Mouse (Mus musculus) G1E-ER4 (cell line): ENCODE measurements around the gene Abhd14a. TPM values are rescaled to one million over a fixed set of nuclear protein-coding genes. Genes with fewer than 3 reads are reported as not detected.

Experiments
- GATA1 ChIP-seq: IDR thresholded peaks from one replicate; pipeline ENCODE4 v1.8.0; 2012; ENCODE audit warnings: low read length, inconsistent platforms
- polyA plus RNA-seq: library from polyadenylated mRNA; stranded (reverse); fragments of >175 nt; gene quantifications from 2 replicates; pipeline ENCODE4 v1.2.3, GENCODE M21; 2012

The Abhd14a gene
- polyA plus RNA-seq, 1 experiment, result 13.6 TPM

GRCm38 (mm10) chr9:106448498-106449031, 1.1 kb upstream of the Abhd14a start:
- no peak for TF ChIP-seq GATA1

GRCm38 (mm10) chr9:106447951-106448350, 473 bp upstream of the Abhd14a start:
- TF ChIP-seq GATA1, result no peak

- no peak for TF ChIP-seq GATA1
Measured at GRCm38 (mm10) chr9:106444836-106445235, 2.6 kb downstream of the Abhd14a start.

GRCm38 (mm10) chr9:106442680-106443079, 4.8 kb downstream of the Abhd14a start:
- no peak for TF ChIP-seq GATA1

GRCm38 (mm10) chr9:106436566-106436965, 10.9 kb downstream of the Abhd14a start:
- TF ChIP-seq GATA1, result no peak

DNA sequence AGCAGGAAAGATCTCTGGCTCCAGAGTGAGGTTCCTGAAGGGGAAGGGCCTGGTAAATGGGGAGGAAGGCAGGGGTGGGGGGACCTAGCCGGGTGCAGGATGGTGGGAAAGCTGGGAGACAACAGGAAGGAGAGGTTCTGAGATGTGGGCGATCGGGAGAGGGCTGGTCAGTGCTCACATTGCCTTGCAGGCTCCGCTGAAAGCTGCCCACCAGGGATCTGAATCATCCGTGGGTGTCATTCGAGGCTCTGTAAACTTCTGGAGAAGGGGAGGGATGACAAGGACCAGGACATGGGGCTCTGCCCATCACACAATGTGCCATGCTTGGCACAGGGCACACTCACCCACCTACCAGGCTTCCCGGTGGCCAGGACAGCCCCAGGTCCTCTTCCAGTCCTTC, 14.1 kb downstream of the Abhd14a start:
- TF ChIP-seq GATA1, result no peak

DNA sequence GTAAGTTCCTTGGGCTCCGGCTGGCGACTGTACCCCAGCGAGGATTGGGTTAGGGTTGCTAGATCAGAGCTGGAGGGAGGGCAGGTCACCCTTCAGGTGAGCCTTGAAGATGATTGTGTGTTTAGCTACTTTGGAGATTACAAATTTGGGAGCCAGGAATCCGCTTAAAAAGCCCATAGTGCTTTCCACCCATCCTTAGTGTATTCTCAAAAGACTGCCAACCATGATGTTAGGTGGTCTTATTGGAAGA, 17.5 kb downstream of the Abhd14a start:
- no peak for TF ChIP-seq GATA1

- no peak for TF ChIP-seq GATA1
Measured at GRCm38 (mm10) chr9:106429221-106430014, 18.1 kb downstream of the Abhd14a start, which contains the start of gene Rpl29. Gene Rpl29, plus strand, starts transcription at chr9:106429454.

DNA sequence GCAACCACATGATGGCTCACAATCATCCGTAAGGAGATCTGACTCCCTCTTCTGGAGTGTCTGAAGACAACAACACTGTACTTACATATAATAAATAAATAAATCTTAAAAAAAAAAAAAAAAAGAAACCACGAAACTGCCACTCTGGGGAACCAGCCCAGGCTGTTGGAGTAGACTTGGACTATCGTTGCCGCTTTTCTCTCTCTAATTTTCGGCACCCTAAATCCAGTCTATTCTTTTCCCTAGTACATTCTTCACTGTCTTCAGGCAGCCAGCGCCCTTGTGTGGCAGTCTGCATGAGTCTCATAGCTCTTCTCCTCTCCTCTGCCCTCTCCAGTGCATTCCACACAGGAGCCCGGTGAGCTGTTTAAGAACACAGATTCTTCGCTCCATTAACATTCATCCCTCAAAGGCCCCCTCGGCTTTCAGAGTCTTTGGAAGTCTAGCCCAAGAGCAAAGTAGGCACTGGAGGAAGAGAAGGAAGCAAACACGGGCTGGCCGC, 18.7 kb downstream of the Abhd14a start:
- TF ChIP-seq GATA1, result no peak

GRCm38 (mm10) chr9:106421865-106422160, 25.7 kb downstream of the Abhd14a start:
- TF ChIP-seq GATA1, result no peak

DNA sequence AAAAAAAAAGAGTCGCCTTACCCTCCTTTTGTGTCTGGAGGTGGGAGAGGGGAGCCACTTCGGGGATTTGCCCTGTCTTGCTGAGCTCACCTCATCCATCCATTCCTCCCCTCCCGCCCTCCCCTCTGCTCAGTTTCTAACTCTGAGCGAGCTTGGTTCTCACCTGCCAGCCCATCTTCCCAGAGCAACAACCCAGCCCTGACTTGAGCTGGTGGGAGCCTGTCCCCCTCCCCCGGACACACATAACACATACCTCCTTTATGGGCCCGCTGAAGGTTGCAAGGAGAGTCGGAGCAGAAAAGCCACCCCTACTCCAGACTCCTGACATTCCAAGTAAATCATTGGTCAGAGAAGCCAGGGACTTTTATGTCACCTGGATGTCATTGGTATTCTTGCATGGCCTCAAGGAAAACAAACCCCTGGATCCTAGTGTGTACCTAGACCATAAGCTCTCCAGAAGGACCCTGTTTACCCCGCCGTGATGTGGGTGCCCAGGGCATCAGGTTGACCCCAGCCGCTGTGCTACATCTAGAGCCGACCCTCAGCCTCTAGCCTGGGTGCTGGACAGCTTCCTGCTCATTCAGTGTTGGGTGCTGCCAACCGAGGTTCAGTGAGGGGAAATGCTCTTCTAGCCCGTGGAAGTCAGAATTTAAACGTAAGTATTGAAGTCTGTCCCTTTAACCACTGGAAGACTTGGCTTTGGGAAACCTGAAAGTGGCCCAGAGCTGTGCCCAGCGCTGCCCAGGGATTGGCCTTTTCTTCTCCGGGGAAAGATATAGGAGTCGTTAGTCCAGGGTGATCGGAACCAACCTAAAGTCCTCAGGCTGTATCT, 26.2 kb downstream of the Abhd14a start:
- TF ChIP-seq GATA1, result no peak

- no peak for TF ChIP-seq GATA1
Measured at GRCm38 (mm10) chr9:106420608-106421007, 26.9 kb downstream of the Abhd14a start.

DNA sequence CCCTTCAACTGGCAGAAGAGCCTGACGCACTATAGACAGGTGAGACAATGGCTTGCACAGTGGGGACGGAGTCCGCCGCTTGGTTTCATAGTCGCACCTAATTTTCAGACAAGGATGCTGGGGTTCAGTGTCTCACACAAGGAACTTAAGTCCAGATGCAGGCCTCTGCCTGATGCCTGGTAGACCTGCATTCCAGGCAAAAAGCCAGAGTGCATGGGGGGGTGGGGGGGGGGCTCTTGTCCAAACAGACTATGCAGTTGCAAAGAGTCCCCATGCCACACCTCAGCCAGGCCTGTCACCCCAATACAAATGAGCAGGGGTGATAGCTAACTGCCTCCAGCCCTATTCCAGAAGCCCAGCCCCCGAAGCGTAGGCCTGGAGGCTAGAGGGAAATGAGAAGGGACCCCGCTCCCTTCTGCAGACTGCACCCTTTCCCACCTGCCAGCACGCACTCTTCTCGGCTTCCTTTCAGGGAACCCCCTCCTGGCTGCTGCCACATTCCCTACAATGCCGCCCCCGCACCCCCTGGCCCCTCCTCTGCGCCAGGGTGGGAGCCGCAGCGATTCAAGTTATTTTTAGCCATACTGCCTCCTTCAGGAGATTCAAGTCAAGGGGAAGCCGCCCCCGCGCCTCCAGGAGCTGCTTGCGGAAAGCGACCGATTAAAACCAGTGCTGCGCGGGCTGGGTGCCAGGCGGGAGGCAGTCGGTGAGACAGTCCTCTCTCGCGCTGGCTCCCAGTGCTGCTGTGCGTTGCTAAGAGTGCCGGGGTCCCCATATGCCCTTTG, 29.4 kb downstream of the Abhd14a start:
- TF ChIP-seq GATA1, result no peak

DNA sequence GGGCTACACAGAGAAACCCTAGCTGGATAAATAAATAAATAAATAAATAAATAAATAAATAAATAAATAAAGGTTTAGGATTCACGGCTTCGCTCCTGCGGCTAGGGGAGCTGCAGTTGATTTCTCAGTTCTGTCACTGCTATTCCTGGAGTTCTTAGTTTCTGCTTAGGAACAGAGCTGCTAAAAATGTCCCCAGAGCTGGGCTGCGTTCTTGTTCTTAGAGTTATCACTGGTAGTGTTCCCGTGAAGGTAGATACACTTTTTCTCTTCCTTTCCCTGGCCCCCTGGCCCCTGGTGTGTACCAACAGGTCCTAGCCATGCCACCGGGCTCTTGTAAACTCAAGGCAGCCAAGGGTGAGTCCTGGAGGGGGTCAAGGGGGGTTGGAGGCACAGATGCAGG, 30.7 kb downstream of the Abhd14a start:
- no peak for TF ChIP-seq GATA1

DNA sequence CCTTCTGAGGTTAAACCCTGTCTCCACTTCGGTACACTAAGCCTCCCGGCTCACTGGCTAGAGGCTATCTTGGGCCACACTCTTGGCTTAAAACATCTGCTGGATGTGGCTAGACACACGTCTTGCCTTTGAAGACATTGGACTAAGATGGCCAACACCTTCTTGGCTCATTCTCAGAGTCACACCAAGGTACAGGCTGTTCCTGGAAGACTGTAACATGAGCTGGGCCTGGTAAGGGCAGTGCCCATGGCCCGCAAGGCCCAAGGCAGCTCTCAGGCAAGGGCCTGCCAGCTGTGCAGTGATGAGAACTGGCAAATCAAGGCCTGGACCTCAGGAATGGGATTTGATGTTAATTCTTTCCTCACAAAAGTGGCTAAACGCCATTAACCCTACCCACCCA, 33.9 kb downstream of the Abhd14a start:
- no peak for TF ChIP-seq GATA1

GRCm38 (mm10) chr9:106412210-106412609, 35.3 kb downstream of the Abhd14a start:
- TF ChIP-seq GATA1, result no peak

GRCm38 (mm10) chr9:106411729-106412128, 35.7 kb downstream of the Abhd14a start:
- no peak for TF ChIP-seq GATA1
